Mouse (Mus musculus): Measurements from ENCODE around the gene Zfp943.
"Not testable (repeated sequence)": the region's sequence is repeated elsewhere in the genome, so short reads cannot be mapped to it uniquely, and the experiment has no call there.

The Zfp943 gene

DNA sequence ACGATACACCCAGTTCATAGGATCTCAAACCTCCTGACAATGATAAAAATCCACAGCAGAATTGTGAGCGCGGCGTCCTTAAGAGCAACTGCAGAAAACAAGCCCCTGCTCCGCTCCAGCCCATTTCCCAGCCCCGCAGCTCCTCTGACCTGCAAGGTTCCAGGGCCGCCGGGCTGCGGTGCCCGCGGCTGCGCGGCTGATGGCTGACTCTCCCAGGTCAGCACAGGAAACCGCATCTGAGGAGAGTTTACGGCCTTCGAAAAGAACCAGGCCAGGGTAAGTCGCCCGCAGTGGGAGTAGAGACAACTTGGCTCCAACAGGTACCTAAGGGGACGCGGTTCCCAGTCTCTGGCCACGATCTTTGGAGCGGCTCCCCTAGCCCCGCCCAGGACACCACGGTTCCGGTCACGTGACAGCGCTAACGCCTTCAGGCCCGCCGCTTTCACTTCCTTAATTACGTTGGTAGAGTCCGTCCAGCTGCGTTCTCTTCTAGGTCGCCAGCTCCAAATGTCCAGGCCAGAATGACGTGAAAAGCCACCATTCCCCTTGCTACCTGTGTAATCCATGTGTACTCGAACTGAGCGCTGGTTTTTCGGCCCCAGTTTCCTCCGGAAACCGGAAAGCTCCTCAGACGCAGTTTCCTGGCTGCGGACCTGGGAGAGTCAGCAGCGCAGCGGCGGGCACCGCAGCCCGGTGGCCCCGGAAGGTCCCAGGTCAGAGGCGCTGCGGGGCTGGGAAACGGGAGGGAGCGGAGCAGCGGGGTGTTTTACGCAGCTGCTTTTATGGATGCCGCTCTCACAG, at the start of gene Zfp943, which contains the start of gene Zfp942:
Gene Zfp943 (plus strand): TSS at position 446 of the 801 bp plus-strand sequence.
Gene Zfp942 (minus strand): TSS at position 358 of the 801 bp plus-strand sequence.
- DNase-seq: peak; percentile 84

DNA sequence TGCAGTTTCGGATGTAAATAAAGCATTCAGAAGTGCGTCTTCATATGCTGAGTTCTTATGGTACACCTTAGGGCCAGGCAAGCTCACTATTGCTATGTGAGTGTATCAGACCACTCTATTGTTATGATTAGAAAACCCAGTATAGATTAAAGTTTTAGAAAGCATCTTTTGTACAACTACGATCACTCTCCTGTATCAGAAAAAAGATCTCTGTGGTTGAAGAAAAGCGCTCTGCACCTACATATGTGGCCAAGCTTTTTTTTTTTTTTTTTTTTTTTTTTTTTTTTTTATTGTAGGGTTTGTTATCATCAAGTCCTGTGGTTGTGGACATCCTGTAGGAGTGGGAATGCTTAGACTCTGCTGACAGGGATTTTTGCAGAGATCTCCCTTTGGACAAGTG, 950 bp downstream of the Zfp943 start:
- DNase-seq: peak; percentile 2

DNA sequence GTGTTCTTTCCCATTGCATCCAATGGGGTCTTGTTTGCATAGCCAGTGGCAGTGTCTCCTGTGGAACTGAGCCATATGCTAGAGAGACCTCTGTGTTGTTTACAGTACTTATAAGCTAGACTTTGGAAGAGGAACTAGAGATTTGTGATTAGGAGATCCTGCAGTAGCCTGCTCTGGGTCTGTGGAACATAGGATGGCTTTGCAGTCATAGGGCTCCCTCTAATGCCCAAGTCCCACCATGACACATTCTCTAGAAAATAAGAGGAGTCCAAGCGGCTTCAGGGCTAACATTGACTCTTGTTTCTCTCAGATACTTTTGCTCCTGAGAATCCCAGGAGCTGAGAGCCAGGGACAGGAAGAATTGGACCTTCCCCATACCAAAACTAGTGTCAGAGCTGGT, 73.2 kb downstream of the Zfp943 start:
- not testable (repeated sequence) for DNase-seq

DNA sequence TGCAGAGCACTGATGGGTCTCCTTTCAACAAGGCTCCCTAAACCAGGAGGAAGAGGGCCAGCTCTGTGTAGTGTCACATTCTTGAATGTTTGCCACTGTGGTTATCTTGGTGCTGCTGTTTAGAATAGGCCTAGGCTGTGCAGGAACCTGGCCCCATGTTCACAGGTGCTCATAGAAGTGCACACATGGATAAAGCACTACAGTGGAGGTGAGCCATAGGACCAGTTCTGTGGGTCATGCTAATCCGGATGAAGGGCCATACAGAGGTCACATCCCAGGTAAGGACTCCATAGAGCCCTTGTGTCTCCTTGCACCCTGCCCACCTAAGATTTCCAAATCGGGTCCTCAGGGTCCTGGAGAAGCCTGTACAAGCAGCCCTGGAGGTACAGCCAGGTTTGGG, 87.1 kb downstream of the Zfp943 start:
- DNase-seq: no peak

DNA sequence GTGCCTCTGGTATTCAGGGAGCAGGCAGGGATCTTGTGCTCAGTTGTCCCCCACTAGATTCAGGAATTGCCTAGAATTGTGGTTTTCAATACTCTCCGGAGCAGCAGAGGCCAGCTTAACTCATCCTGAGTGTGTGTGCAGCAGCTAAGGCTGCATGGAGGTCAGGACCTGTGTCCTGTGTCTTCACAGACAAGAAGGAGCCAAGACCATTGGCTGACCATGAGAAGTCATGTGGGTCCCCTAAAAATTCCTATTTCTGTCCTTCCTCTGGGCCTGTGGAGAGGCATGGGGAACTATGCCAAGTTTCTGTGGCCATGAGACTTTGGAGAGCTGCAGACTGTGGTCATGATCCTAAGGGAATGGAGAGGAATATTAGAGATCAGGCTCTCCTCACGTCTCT, 90.9 kb downstream of the Zfp943 start:
- no peak for DNase-seq

DNA sequence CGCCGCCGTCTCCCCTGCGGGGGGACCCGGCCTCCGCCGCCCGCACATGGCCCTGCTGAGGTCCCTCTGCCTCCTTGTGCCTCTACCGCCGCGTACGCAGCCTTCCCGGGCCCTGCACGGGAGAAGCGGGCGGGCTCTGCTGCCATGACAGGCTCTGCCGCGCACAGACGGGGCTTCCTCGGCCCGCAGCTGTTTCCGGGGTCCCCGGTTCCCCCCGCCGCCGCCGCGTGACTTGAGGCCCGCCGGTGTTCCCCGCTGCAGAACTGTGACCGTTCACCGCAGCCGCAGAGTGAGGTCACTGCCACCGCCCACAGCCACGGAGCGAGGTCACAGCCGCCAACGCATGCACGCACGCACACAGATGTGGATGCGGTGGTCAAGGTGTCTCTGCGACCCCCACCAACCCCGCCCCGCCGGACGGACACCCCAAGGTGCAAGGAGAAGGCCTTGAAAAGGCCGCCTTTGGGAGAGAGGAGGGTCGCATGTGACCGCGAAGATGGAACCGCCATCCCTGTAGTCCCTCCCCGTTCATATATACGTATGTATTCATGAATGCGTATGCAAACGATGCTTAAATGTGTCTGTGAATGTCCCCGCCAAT, 118.8 kb downstream of the Zfp943 start:
- DNase-seq: peak; percentile 81

DNA sequence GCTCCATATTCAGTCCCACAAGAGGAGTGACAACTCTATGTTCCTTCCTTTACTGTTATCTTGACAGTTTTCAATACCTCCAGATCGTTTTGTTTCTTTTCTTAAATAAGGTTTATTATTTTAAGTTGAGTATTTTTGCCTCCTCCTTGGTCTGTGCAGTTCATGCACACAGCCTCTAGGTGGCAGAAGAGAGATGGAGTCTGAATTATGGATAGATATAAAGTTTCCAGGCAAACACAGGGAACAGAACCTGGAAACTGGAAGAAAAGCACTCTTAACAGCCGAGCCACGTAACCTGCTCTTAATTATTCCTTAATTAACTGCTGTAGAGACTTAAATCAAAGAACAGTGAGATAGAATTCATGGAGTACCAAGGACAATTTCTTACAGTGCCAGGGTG, 120.9 kb downstream of the Zfp943 start:
- DNase-seq: peak; percentile 63

DNA sequence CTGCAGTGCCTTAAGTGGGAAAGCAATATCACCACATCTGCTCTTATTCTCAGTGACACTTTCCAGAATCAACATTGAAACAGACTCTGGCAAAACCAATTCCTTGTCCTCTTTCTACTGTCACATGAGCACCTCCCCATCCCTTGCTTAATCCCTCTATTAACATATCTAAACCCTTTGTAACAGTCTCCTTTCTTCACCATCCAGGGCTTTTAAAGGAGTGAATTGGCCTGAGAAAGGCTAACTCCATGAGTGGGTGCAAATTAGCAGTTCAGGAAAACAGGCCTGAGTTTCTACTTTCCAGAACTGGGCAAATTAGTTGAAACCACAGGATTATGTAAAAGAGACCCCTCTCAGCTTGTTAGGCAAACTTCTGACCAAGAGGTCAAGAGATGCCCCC, 156.4 kb downstream of the Zfp943 start:
- no peak for DNase-seq

Data from retina, postnatal 1 day (tissue).